Mouse (Mus musculus) bone marrow, adult 2 months (tissue): Measurements from ENCODE around the gene Gm10447.

ENCODE experiments used
- CTCF ChIP-seq: fragments of 200-500 bp; IDR thresholded peaks from 2 replicates; pipeline ENCODE4 v1.5.1; 2011; ENCODE audit warnings: low read length, control low read depth; ENCODE audit not compliant: control insufficient read depth, insufficient read depth
- POLR2A ChIP-seq: fragments of 200-500 bp; IDR thresholded peaks from 2 replicates; pipeline ENCODE4 v1.6.1; 2011; ENCODE audit warnings: low read depth, mild to moderate bottlenecking, control low read depth, low read length, borderline replicate concordance; ENCODE audit not compliant: control insufficient read depth

GRCm38 (mm10) chr11:53461727-53462126 lies 4.8 kb upstream of the Gm10447 start:
- TF ChIP-seq POLR2A = no peak
- TF ChIP-seq CTCF = no peak
